Mouse (Mus musculus): Measurements from ENCODE around the gene Htr2b. TPM values are rescaled to one million over a fixed set of nuclear protein-coding genes. Genes with fewer than 3 reads are reported as not detected.

Gene Htr2b
- polyA plus RNA-seq (2016; fragmentation: Nextera tagmentation; extraction: Ambion mirVana): 0.44 and 0.75 TPM in 2 replicates

DNA sequence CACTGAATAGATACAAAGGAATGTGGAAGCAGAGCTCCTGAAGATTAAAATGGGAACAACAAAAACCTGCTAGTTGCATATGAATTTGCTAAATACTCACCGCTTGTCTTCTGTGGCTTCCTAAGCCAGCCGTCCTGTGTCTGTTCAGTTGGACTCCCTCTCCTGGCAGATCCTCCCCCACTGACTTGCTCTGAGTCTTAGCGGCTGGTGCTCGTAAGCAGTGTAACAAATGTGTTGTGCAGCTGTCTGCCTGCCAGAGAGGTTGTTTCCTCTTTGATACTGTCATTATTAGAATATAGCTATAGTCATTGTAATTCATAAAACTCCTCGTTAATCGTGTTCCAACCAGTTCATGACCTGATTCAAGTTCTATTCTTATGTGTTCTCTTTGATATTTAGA is at the start of gene Htr2b:
Gene Htr2b, minus strand, starts transcription at position 192 of the 400 bp plus-strand sequence.
- no peak within 1 kb of the TSS for H3K9ac ChIP-seq
- no peaks in the 10 kb centered on the region; the same call in 1 of the 2 replicates for H3K4me1 ChIP-seq
- H3K9me3 ChIP-seq: no peaks in the 10 kb centered on the region
- H3K36me3 ChIP-seq (replicated peaks): peaks cover under 1% of the 10 kb centered on the region; the same call in 1 of the 2 replicates
- no peak for ATAC-seq (ENCODE audit: low FRiP score)
- no peaks in the 10 kb centered on the region for H3K27me3 ChIP-seq
- H3K27ac ChIP-seq: no peak within 1 kb of the TSS
- WGBS: 57% methylated on average over 6 of the region's 6 CpGs
- no peak within 1 kb of the TSS for H3K4me2 ChIP-seq
- H3K4me3 ChIP-seq (replicated peaks): no peak within 1 kb of the TSS

DNA sequence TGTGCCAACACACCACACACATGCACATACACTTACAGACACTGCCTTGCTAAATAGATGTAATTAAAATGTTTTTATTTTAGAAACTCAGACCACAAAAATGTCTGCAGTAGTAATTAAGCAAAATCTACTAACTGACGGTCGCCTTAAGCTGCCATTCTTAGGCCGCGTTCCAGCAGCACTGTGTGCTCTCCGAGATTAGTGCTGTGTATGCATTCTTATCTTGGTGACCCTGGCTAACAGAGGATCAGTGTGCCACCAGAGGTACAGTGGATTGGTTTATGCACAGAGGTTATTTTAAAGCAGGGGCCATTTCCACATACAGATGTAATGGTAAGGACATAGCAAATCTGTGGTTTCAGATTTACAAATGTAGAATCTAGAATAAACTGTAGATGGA is 49.3 kb upstream of the Htr2b start:
- no peak for ATAC-seq (ENCODE audit: low FRiP score)
- 96% methylated on average over 5 of the region's 5 CpGs for WGBS
- H3K4me3 ChIP-seq (replicated peaks): no peak overlapping the region
- H3K4me1 ChIP-seq: peaks cover 2% of the 10 kb centered on the region; the same call in 1 of the 2 replicates
- no peaks in the 10 kb centered on the region for H3K9me3 ChIP-seq
- H3K27me3 ChIP-seq: no peaks in the 10 kb centered on the region
- H3K4me2 ChIP-seq: no peak overlapping the region
- peaks cover 52% of the 10 kb centered on the region for H3K36me3 ChIP-seq (replicated peaks)
- no peak overlapping the region for H3K9ac ChIP-seq
- no peak overlapping the region for H3K27ac ChIP-seq

GRCm38 (mm10) chr1:86160479-86160878 is 48.7 kb upstream of the Htr2b start:
- H3K27me3 ChIP-seq: no peaks in the 10 kb centered on the region
- no peak overlapping the region for H3K9ac ChIP-seq
- H3K27ac ChIP-seq: no peak overlapping the region
- ATAC-seq (ENCODE audit: low FRiP score): no peak
- H3K4me2 ChIP-seq: no peak overlapping the region
- WGBS: 95% methylated on average over 5 of the region's 5 CpGs
- H3K9me3 ChIP-seq: no peaks in the 10 kb centered on the region
- H3K4me1 ChIP-seq: peaks cover 8% of the 10 kb centered on the region
- H3K36me3 ChIP-seq (replicated peaks): peaks cover 52% of the 10 kb centered on the region
- no peak overlapping the region for H3K4me3 ChIP-seq (replicated peaks)

DNA sequence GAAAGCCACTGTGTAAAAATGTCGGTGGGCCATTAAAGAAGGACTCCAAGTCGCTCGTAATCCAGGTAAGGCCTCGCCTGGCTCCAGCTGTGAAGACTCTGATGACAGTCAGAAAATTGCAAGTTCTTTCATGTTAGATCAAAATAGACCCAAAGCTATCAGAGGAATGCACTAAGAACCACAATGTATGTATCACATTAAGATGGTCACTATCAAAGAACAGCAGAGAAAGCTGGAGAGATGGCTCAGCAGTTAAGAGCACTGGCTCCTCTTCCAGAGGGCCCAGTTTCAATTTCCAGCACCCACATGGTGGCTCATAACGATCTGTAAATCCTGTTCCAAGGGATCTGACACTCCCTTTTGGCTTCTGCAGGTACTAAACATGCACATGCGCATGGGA is 48.3 kb upstream of the Htr2b start:
- Histone ChIP-seq H3K4me1 (peaks cover 12% of the 10 kb centered on the region), H3K27ac (no peak overlapping the region), H3K4me3 (replicated peaks) (no peak overlapping the region), H3K27me3 (no peaks in the 10 kb centered on the region), H3K36me3 (replicated peaks) (peaks cover 48% of the 10 kb centered on the region), H3K9me3 (no peaks in the 10 kb centered on the region), H3K9ac (no peak overlapping the region), H3K4me2 (no peak overlapping the region)
- no peak for ATAC-seq (ENCODE audit: low FRiP score)
- WGBS: 93% methylated on average over 6 of the region's 6 CpGs

- H3K4me2 ChIP-seq: no peak overlapping the region
- H3K4me3 ChIP-seq (replicated peaks): no peak overlapping the region
- H3K4me1 ChIP-seq: peaks cover 19% of the 10 kb centered on the region
- no peak for ATAC-seq (ENCODE audit: low FRiP score)
- H3K9ac ChIP-seq: no peak overlapping the region
- no peak overlapping the region for H3K27ac ChIP-seq
- 90% methylated on average over 6 of the region's 6 CpGs for WGBS
- no peaks in the 10 kb centered on the region for H3K27me3 ChIP-seq
- H3K36me3 ChIP-seq (replicated peaks): peaks cover 17% of the 10 kb centered on the region
- H3K9me3 ChIP-seq: no peaks in the 10 kb centered on the region
Measured at GRCm38 (mm10) chr1:86156595-86156994, 44.8 kb upstream of the Htr2b start.

- peak overlapping the region; percentile 80; the same call in 1 of the 2 replicates for H3K4me3 ChIP-seq (replicated peaks)
- H3K4me2 ChIP-seq: no peak overlapping the region
- H3K27ac ChIP-seq: no peak overlapping the region
- no peak overlapping the region for H3K9ac ChIP-seq
- peaks cover 19% of the 10 kb centered on the region for H3K4me1 ChIP-seq
- WGBS: 83% methylated on average over 3 of the region's 3 CpGs
- H3K9me3 ChIP-seq: no peaks in the 10 kb centered on the region
- H3K27me3 ChIP-seq: no peaks in the 10 kb centered on the region
- no peak for ATAC-seq (ENCODE audit: low FRiP score)
- H3K36me3 ChIP-seq (replicated peaks): peaks cover 12% of the 10 kb centered on the region
Measured at GRCm38 (mm10) chr1:86156075-86156474, 44.3 kb upstream of the Htr2b start.

- Histone ChIP-seq H3K27ac (no peak overlapping the region), H3K9ac (peak overlapping the region; percentile 80), H3K4me2 (peak overlapping the region; percentile 83), H3K36me3 (replicated peaks) (no peaks in the 10 kb centered on the region), H3K27me3 (no peaks in the 10 kb centered on the region), H3K9me3 (no peaks in the 10 kb centered on the region), H3K4me1 (peaks cover 19% of the 10 kb centered on the region), H3K4me3 (replicated peaks) (peak overlapping the region; percentile 80)
- 0% methylated on average over 18 of the region's 18 CpGs for WGBS
- no peak for ATAC-seq (ENCODE audit: low FRiP score)
Measured at GRCm38 (mm10) chr1:86154824-86155164, 43.0 kb upstream of the Htr2b start.

- H3K36me3 ChIP-seq (replicated peaks): no peaks in the 10 kb centered on the region
- H3K4me3 ChIP-seq (replicated peaks): peak within 1 kb of the TSS; percentile 80
- no peaks in the 10 kb centered on the region for H3K27me3 ChIP-seq
- H3K4me2 ChIP-seq: peak within 1 kb of the TSS; percentile 83
- 3% methylated on average over 40 of the region's 40 CpGs for WGBS
- peak within 1 kb of the TSS; percentile 80 for H3K9ac ChIP-seq
- H3K4me1 ChIP-seq: peaks cover 19% of the 10 kb centered on the region
- H3K27ac ChIP-seq: peak within 1 kb of the TSS; percentile 67
- H3K9me3 ChIP-seq: no peaks in the 10 kb centered on the region
- peak; percentile 100 for ATAC-seq (ENCODE audit: low FRiP score)
Measured at GRCm38 (mm10) chr1:86154133-86154823, 42.5 kb upstream of the Htr2b start, which contains the start of gene Armc9. Armc9 (plus strand) TSS chr1:86154780.

GRCm38 (mm10) chr1:86152618-86153017 is 40.8 kb upstream of the Htr2b start:
- Histone ChIP-seq H3K27me3 (no peaks in the 10 kb centered on the region), H3K4me3 (replicated peaks) (no peak overlapping the region)
- 83% methylated on average over 1 of the region's 1 CpGs for WGBS

DNA sequence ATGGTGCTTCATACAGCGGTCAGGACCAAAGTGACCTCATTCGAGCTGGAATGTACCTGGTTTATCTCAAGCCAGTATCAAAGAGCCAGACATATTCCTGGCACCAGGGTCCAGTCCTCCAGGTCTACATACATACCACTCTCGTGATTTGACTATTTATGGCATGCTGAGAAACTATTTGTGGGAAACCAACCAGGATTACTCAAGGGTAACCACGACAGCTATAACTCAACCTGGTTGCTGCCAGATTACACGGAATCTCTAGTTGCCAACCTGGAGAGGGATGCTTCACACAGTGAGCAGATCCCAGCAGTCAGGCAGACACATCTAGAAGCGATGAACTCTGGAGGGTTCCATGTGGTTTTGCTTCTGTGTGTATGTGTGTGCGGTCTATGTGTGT is 39.6 kb upstream of the Htr2b start:
- H3K4me2 ChIP-seq: no peak overlapping the region
- H3K27ac ChIP-seq: no peak overlapping the region
- no peak overlapping the region for H3K4me3 ChIP-seq (replicated peaks)
- H3K9ac ChIP-seq: no peak overlapping the region
- no peaks in the 10 kb centered on the region for H3K27me3 ChIP-seq
- no peak for ATAC-seq (ENCODE audit: low FRiP score)
- WGBS: 87% methylated on average over 7 of the region's 7 CpGs
- no peaks in the 10 kb centered on the region for H3K9me3 ChIP-seq
- H3K4me1 ChIP-seq: peaks cover 19% of the 10 kb centered on the region
- H3K36me3 ChIP-seq (replicated peaks): no peaks in the 10 kb centered on the region

More at GRCm38 (mm10) chr1:86152618-86153017, 40.8 kb upstream of the Htr2b start:
- Histone ChIP-seq H3K36me3 (replicated peaks) (no peaks in the 10 kb centered on the region), H3K4me2 (no peak overlapping the region), H3K9me3 (no peaks in the 10 kb centered on the region), H3K4me1 (peaks cover 19% of the 10 kb centered on the region), H3K27ac (no peak overlapping the region), H3K9ac (no peak overlapping the region)
- ATAC-seq (ENCODE audit: low FRiP score): no peak

GRCm38 (mm10) chr1:86150929-86151328 is 39.2 kb upstream of the Htr2b start:
- H3K9ac ChIP-seq: no peak overlapping the region
- ATAC-seq (ENCODE audit: low FRiP score): no peak
- no peak overlapping the region for H3K4me3 ChIP-seq (replicated peaks)
- H3K4me1 ChIP-seq: peaks cover 15% of the 10 kb centered on the region
- 83% methylated on average over 6 of the region's 6 CpGs for WGBS
- no peaks in the 10 kb centered on the region for H3K27me3 ChIP-seq
- H3K4me2 ChIP-seq: no peak overlapping the region
- no peaks in the 10 kb centered on the region for H3K9me3 ChIP-seq
- no peaks in the 10 kb centered on the region for H3K36me3 ChIP-seq (replicated peaks)
- H3K27ac ChIP-seq: no peak overlapping the region

- ATAC-seq (ENCODE audit: low FRiP score): no peak
- no peaks in the 10 kb centered on the region for H3K9me3 ChIP-seq
- H3K27ac ChIP-seq: no peak overlapping the region
- no peaks in the 10 kb centered on the region for H3K27me3 ChIP-seq
- no peak overlapping the region for H3K4me3 ChIP-seq (replicated peaks)
- 90% methylated on average over 9 of the region's 9 CpGs for WGBS
- H3K4me2 ChIP-seq: no peak overlapping the region
- no peaks in the 10 kb centered on the region for H3K4me1 ChIP-seq
- no peak overlapping the region for H3K9ac ChIP-seq
- no peaks in the 10 kb centered on the region for H3K36me3 ChIP-seq (replicated peaks)
Measured at GRCm38 (mm10) chr1:86148161-86148560, 36.4 kb upstream of the Htr2b start.

DNA sequence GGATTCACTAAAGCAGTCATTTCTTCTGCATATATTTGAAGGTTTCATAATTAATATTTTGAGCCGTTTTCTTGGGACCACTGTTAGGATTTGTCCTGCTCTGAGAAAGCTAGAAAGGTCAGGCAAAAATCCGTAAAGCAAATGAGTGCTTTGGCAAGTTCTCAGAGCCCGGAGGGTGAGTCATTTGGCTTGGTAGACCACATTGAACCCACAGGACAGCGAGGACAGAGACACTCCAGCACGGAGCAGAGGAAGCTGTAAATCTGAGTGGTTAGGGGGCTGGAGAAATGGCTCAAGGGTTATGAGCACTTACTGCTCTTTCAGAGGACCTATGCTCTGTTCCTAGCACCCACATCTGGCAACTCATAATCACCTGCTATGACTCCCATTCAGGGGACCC is 35.8 kb upstream of the Htr2b start:
- no peak overlapping the region for H3K4me3 ChIP-seq (replicated peaks)
- no peaks in the 10 kb centered on the region for H3K4me1 ChIP-seq
- H3K36me3 ChIP-seq (replicated peaks): peaks cover 3% of the 10 kb centered on the region
- ATAC-seq (ENCODE audit: low FRiP score): no peak
- 82% methylated on average over 5 of the region's 5 CpGs for WGBS
- H3K4me2 ChIP-seq: no peak overlapping the region
- H3K27ac ChIP-seq: no peak overlapping the region
- no peaks in the 10 kb centered on the region for H3K27me3 ChIP-seq
- no peak overlapping the region for H3K9ac ChIP-seq
- no peaks in the 10 kb centered on the region for H3K9me3 ChIP-seq
